Mouse (Mus musculus) intestine, embryonic 14.5 days (tissue): Measurements from ENCODE around the gene Ifi27. TPM values are rescaled to one million over a fixed set of nuclear protein-coding genes. Genes with fewer than 3 reads are reported as not detected.

Source experiments
- ATAC-seq: fragments of 200-750 bp; cut with Nextera tagmentation; replicated peaks from 2 replicates; pipeline ENCODE4 v1.8.0; 2017; ENCODE audit warnings: low read depth, moderate number of reproducible peaks, moderate TSS enrichment, moderate library complexity; ENCODE audit not compliant: low FRiP score, low TSS enrichment
- DNase-seq: peaks from one replicate; pipeline ENCODE4 v3.0.0-alpha.2; 2018; ENCODE audit warnings: low spot score
- H3K27ac ChIP-seq: fragments of 300-500 bp; sonication (generic); 2 replicates; pipeline ENCODE4 v1.5.1; 2014; ENCODE audit warnings: low read depth, mild to moderate bottlenecking, control low read depth
- H3K27me3 ChIP-seq: fragments of 300-500 bp; sonication (generic); replicated peaks from 2 replicates; pipeline ENCODE4 v1.6.1; 2014; ENCODE audit warnings: low read length, control low read depth; ENCODE audit not compliant: control insufficient read depth, insufficient read depth
- H3K36me3 ChIP-seq: fragments of 300-500 bp; sonication (generic); 2 replicates; pipeline ENCODE4 v1.6.1; 2014; ENCODE audit warnings: low read length, control low read depth; ENCODE audit not compliant: control insufficient read depth, insufficient read depth
- H3K4me1 ChIP-seq: fragments of 300-500 bp; sonication (generic); replicated peaks from 2 replicates; pipeline ENCODE4 v1.6.1; 2014; ENCODE audit warnings: low read length, control low read depth, mixed read lengths; ENCODE audit not compliant: control insufficient read depth, insufficient read depth
- H3K4me2 ChIP-seq: fragments of 300-500 bp; sonication (generic); 2 replicates; pipeline ENCODE4 v1.6.1; 2014; ENCODE audit warnings: low read length
- H3K4me3 ChIP-seq: fragments of 300-500 bp; sonication (generic); 2 replicates; pipeline ENCODE4 v1.5.1; 2014; ENCODE audit warnings: low read depth, low read length, control low read depth, mixed read lengths
- H3K9ac ChIP-seq: fragments of 300-500 bp; sonication (generic); 2 replicates; pipeline ENCODE4 v1.6.1; 2014; ENCODE audit warnings: mild to moderate bottlenecking, low read length
- H3K9me3 ChIP-seq: fragments of 300-500 bp; sonication (generic); 2 replicates; pipeline ENCODE4 v1.6.1; 2016; ENCODE audit warnings: low read length, control low read depth; ENCODE audit not compliant: control insufficient read depth
- WGBS: fragments of 180-500 bp; shearing (Covaris S2); extraction: QIAGEN DNeasy Blood & Tissue Kit; methylation state at CpG from one replicate; pipeline ENCODE4 v1.1.7; 2014; 5-methylcytosine and 5-hydroxymethylcytosine counted together
- polyA plus RNA-seq: library from polyadenylated mRNA; unstranded; fragments of >200 nt; fragmentation: Nextera tagmentation; extraction: Ambion mirVana; gene quantifications from 2 replicates; pipeline ENCODE4 v1.2.1, GENCODE M21; 2014

Gene Ifi27
- polyA plus RNA-seq: 37.9 and 42.5 TPM in 2 replicates

DNA sequence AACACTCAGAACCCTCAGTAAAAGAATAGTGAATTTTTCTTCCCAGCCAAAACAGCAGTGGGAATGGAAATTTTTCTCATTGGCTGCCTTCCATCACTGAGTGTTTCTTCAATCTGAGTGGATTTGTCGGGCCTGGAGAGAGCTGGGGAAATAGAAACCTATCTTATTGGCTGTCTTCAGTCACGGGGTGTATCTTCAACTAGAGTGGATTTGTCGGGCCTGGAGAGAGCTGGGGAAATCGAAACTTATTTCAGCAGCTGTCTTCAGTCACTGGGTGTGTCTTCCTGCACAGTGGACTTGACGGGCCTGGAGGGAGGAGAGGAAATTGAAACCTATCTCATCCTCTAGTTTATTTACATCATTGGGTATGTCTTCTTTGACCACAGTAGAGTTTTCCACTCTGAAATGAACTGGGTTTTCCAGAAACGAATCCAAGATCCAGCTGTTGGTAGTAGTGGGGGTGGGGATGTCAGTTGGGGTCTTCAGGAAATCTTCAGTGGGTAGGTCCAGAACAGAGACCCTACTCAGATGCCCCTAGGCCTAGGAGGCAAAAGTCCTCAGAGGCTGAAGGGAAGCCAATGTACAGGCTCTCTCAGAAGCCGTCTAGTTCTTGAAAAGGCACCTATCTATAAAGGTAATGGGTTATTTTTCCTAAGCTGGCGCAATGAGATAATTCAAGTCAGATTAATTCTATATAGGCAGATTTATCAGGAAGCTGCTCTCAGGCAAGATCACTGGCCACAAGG lies at the start of gene Ifi27:
Gene Ifi27, plus strand, starts transcription at position 226 of the 746 bp plus-strand sequence.
- Histone ChIP-seq H3K9ac (no peak within 1 kb of the TSS), H3K4me3 (peak within 1 kb of the TSS; percentile 27), H3K9me3 (no peaks in the 10 kb centered on the region), H3K27me3 (no peaks in the 10 kb centered on the region), H3K4me2 (peak within 1 kb of the TSS; percentile 43), H3K4me1 (0 out of 2 replicates have a peak, but pooled peaks cover 8% of the 10 kb centered on the region), H3K36me3 (no peaks in the 10 kb centered on the region), H3K27ac (peak within 1 kb of the TSS; percentile 59)
- ATAC-seq (peak; percentile 92), DNase-seq (peak; percentile 56)
- 38% methylated on average over 8 of the region's 8 CpGs for WGBS

DNA sequence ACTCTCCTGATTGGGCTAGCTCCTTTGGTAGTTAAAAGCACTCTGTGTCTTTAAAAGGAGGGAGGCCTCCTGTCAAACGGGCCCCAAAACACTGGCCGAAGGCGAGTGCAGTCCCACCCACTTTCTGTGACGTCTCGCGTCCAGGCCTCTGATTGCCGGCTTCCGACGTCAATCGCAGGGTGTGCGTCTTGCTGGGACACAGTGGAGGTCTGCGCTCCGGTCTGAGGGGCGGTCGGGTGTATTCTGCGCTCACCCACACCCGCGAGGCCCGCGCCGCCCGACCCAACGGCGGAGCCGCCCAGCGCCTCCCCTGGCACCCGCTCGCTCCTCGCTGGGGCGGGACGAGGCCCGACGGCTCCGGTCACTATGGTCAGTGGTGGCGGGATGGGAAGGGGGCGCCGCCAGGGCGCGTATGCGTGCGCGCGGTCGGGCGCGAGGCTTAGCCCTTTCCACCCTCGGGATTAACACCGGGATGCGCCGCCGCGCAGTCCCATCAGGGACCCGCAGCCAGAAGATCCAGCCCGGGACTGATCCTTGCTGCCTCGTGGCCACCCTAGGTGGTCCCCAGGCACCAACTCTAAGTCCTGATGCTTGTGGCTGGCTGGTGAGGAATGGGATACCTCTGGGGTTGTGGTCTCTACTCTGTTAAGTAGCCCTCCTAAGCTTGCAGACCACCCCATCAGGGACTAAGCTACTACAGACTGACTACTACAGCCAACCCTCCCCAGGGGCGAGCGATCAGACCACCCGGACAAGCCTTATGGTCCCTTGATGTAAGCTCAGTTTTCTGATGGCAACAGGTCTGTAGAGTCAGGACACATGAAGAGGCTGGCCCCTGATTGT lies 45.3 kb upstream of the Ifi27 start, which contains the start of gene Otub2:
Gene Otub2, plus strand, starts transcription at position 178 of the 843 bp plus-strand sequence.
- ATAC-seq: peak; percentile 97
- Histone ChIP-seq H3K9me3 (no peaks in the 10 kb centered on the region), H3K4me3 (peak within 1 kb of the TSS; percentile 80), H3K9ac (peak within 1 kb of the TSS; percentile 75), H3K27ac (no peak within 1 kb of the TSS), H3K27me3 (no peaks in the 10 kb centered on the region), H3K36me3 (no peaks in the 10 kb centered on the region), H3K4me2 (peak within 1 kb of the TSS; percentile 64), H3K4me1 (peaks cover 6% of the 10 kb centered on the region)
- peak; percentile 96 for DNase-seq
- WGBS: under 1% methylated on average over 58 of the region's 58 CpGs

- H3K4me3 ChIP-seq: peak overlapping the region; percentile 80
- H3K9me3 ChIP-seq: no peaks in the 10 kb centered on the region
- H3K4me1 ChIP-seq: peaks cover 6% of the 10 kb centered on the region
- ATAC-seq: no peak
- H3K36me3 ChIP-seq: no peaks in the 10 kb centered on the region
- WGBS: 67% methylated on average over 2 of the region's 2 CpGs
- no peak overlapping the region for H3K27ac ChIP-seq
- peak overlapping the region; percentile 64 for H3K4me2 ChIP-seq
- H3K27me3 ChIP-seq: no peaks in the 10 kb centered on the region
- DNase-seq: no peak
- peak overlapping the region; percentile 75 for H3K9ac ChIP-seq
Observed at GRCm38 (mm10) chr12:103389348-103389727, 44.7 kb upstream of the Ifi27 start.

DNA sequence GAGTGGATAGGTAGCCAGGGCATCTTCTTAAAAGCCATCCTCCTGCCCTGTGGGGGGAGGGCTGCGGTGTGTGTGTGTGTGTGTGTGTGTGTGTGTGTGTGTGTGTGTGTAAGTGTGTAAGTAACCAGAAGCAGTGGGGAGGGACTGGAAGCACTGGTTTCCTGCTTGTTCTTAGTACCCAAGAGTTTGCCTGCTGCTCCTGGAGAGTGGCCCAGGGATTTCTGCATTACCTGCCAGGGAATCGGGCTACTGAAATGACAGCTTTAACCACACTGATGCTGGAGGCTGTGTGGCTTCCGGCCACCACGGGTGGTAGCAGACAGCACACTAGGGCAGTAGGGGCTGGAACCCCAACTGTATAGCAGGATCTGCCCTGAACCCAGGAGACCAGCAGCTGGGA lies 44.0 kb upstream of the Ifi27 start:
- ATAC-seq: no peak
- H3K27me3 ChIP-seq: no peaks in the 10 kb centered on the region
- H3K36me3 ChIP-seq: no peaks in the 10 kb centered on the region
- WGBS: 82% methylated on average over 4 of the region's 4 CpGs
- no peak overlapping the region for H3K27ac ChIP-seq
- H3K9me3 ChIP-seq: no peaks in the 10 kb centered on the region
- no peak overlapping the region for H3K4me3 ChIP-seq
- H3K4me2 ChIP-seq: no peak overlapping the region
- no peak for DNase-seq
- H3K4me1 ChIP-seq: peaks cover 6% of the 10 kb centered on the region
- H3K9ac ChIP-seq: no peak overlapping the region

- Histone ChIP-seq H3K4me3 (no peak overlapping the region), H3K9me3 (no peaks in the 10 kb centered on the region), H3K27me3 (no peaks in the 10 kb centered on the region), H3K9ac (no peak overlapping the region), H3K4me1 (peaks cover 6% of the 10 kb centered on the region), H3K36me3 (no peaks in the 10 kb centered on the region), H3K4me2 (no peak overlapping the region), H3K27ac (no peak overlapping the region)
- ATAC-seq: no peak
- no peak for DNase-seq
- WGBS: 61% methylated on average over 7 of the region's 7 CpGs
Observed at GRCm38 (mm10) chr12:103391098-103391497, 42.9 kb upstream of the Ifi27 start.

GRCm38 (mm10) chr12:103393528-103393927 lies 40.5 kb upstream of the Ifi27 start:
- H3K9ac ChIP-seq: no peak overlapping the region
- no peak overlapping the region for H3K4me3 ChIP-seq
- no peaks in the 10 kb centered on the region for H3K27me3 ChIP-seq
- ATAC-seq (no peak), DNase-seq (no peak)
- no peak overlapping the region for H3K4me2 ChIP-seq
- peaks cover 6% of the 10 kb centered on the region for H3K4me1 ChIP-seq
- WGBS: 30% methylated on average over 6 of the region's 6 CpGs
- H3K36me3 ChIP-seq: no peaks in the 10 kb centered on the region
- H3K27ac ChIP-seq: no peak overlapping the region
- no peaks in the 10 kb centered on the region for H3K9me3 ChIP-seq

DNA sequence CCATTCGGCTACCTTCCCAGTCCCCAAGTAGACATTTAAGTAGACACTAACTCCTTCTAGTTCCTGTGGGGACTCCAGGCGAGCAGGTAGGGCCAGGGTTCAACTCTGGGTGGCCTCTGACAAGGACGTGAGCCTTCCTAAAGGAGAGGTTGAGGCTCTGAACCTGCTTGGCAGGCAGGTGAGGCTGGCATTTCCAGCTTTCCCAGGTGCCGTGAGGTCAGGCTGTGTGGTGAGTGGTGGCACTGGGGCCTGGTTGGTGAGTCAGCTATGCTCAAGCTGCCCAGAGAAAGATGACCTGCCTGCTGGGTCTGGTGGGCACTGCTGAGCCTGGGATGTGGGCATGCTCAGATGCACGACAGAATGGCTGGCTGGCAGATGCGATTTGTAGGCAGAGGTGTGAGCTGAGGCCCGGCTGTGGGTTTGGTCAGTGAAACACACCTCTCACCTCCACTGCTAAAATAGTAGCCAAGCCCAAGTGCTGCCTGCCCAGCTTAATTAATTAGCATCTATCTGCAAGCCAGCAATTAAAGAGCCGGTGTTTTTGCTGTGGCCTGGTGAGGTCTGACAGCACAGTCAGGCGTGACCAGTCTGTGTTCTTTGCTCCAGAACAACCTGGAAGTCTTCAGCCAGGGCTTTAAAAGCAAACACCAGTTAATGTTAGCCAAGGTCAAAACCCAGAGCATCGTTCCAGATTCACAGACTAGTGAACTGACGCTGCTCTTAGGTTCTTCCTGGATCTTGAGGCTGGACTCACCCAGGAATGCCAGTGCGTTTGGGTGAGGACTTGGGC lies 38.3 kb upstream of the Ifi27 start:
- Histone ChIP-seq H3K36me3 (0 out of 2 replicates have a peak, but pooled peaks cover under 1% of the 10 kb centered on the region), H3K9me3 (no peaks in the 10 kb centered on the region), H3K27ac (no peak overlapping the region), H3K4me1 (no peaks in the 10 kb centered on the region), H3K27me3 (no peaks in the 10 kb centered on the region), H3K9ac (no peak overlapping the region), H3K4me2 (no peak overlapping the region), H3K4me3 (no peak overlapping the region)
- 66% methylated on average over 12 of the region's 12 CpGs for WGBS
- ATAC-seq (no peak), DNase-seq (no peak)

DNA sequence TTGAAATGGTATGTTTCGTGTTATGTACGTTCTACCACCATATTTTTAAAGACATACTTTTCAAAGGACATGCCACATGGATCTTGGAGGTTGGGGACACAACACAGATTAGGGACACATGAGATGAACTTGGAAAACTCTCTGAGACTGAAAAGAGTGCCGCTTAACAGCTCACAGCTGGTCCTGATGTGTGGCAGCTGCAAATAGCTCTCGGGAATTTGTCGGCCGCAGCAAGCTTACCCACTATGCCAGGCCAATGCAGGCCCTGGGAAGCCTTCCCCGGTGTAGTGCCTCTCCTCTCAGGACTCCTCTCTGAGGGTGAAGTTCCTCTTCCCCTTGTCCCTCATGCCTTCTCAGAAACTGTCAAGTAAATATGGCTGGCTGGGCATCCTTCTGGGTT lies 37.3 kb upstream of the Ifi27 start:
- WGBS: 85% methylated on average over 7 of the region's 7 CpGs
- no peak overlapping the region for H3K4me3 ChIP-seq
- H3K4me1 ChIP-seq: no peaks in the 10 kb centered on the region
- H3K9ac ChIP-seq: no peak overlapping the region
- DNase-seq (no peak), ATAC-seq (no peak)
- H3K4me2 ChIP-seq: no peak overlapping the region
- no peaks in the 10 kb centered on the region for H3K9me3 ChIP-seq
- peaks cover 4% of the 10 kb centered on the region; the same call in 1 of the 2 replicates for H3K36me3 ChIP-seq
- no peak overlapping the region for H3K27ac ChIP-seq
- no peaks in the 10 kb centered on the region for H3K27me3 ChIP-seq
